Mouse (Mus musculus): ENCODE data around the gene Cd81. TPM values are rescaled to one million over a fixed set of nuclear protein-coding genes. Genes with fewer than 3 reads are reported as not detected.

The Cd81 gene
- polyA plus RNA-seq, 1 experiment: 653 TPM

GRCm38 (mm10) chr7:143034519-143035450, 17.8 kb upstream of the Cd81 start:
- Histone ChIP-seq H3K27ac (ENCODE audit: insufficient read depth, low read length) (no peak overlapping the region), H3K4me1 (ENCODE audit: control insufficient read depth, insufficient read depth, low read length) (no peaks in the 10 kb centered on the region), H3K4me3 (ENCODE audit: insufficient read depth, low read length) (no peak overlapping the region)
- TF ChIP-seq CTCF (IDR thresholded peaks at IDR 0.05; ENCODE audit: extremely low read depth, insufficient read depth, low read length): no peak
- TF ChIP-seq POLR2A (IDR thresholded peaks at IDR 0.05; ENCODE audit: extremely low read depth, insufficient read depth, low read length): no peak

- Histone ChIP-seq H3K4me1 (ENCODE audit: control insufficient read depth, insufficient read depth, low read length) (no peaks in the 10 kb centered on the region), H3K4me3 (ENCODE audit: insufficient read depth, low read length) (no peak overlapping the region), H3K27ac (ENCODE audit: insufficient read depth, low read length) (no peak overlapping the region)
- no peak for TF ChIP-seq POLR2A (IDR thresholded peaks at IDR 0.05; ENCODE audit: extremely low read depth, insufficient read depth, low read length)
- TF ChIP-seq CTCF (IDR thresholded peaks at IDR 0.05; ENCODE audit: extremely low read depth, insufficient read depth, low read length): no peak
These were observed 15.8 kb upstream of the Cd81 start for GRCm38 (mm10) chr7:143036787-143037186.

DNA sequence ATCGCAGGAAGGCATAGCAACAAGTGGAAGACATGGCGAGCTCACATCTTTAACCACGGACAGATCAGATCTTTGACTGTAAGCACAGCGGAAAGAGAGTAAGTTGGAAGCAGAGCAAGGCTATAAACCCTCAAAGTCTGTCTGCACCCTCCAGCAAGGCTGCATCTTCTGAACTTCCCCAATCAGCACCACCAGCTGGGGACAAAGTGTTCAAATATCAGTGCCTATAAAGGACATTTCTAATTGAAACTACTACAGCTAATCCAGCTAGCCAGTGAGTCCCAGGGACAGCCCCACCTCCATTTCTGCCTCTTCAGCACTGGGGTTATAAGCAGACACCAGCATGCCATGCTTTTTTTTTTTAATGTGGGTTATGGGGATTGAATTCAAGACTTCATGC, 15.2 kb upstream of the Cd81 start:
- H3K4me1 ChIP-seq (ENCODE audit: control insufficient read depth, insufficient read depth, low read length): no peaks in the 10 kb centered on the region
- no peak overlapping the region for H3K27ac ChIP-seq (ENCODE audit: insufficient read depth, low read length)
- H3K4me3 ChIP-seq (ENCODE audit: insufficient read depth, low read length): no peak overlapping the region
- no peak for TF ChIP-seq CTCF (IDR thresholded peaks at IDR 0.05; ENCODE audit: extremely low read depth, insufficient read depth, low read length)
- TF ChIP-seq POLR2A (IDR thresholded peaks at IDR 0.05; ENCODE audit: extremely low read depth, insufficient read depth, low read length): no peak

DNA sequence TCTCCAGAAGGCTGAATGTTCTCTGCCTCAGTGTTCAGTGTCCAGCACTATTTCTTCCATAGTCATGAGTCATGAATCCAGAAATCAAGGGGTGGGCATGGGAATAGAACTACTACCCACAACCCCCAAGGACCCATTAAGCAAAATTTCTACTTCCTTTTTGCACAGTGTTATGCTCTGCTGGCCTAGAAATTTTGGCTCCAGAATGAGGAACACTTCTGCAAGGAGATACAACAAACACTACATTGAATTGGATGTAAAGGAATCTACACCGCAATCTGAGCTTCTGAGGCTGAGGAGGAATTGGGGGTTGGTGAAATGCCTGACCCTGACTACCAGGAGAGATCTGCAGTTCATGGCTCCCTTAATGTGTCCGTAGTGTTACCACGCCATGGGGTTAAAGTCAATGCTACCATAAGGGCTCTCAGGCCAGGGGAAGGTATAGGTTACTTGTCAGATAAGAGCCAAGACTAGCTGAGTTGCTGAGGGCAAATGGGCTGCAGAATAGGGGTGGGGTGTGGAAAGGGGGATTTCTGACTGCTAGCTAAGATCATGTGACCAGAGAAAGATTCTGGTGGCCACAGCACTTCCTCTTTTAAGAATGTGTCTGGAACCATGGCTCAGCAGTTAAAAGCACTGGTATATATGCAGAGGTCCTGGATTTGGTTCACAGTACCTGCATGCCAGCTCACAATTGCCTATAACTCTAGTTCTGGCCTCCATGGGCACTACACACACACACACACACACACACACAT, 14.2 kb upstream of the Cd81 start:
- H3K4me3 ChIP-seq (ENCODE audit: insufficient read depth, low read length): no peak overlapping the region
- no peaks in the 10 kb centered on the region for H3K4me1 ChIP-seq (ENCODE audit: control insufficient read depth, insufficient read depth, low read length)
- TF ChIP-seq CTCF (IDR thresholded peaks at IDR 0.05; ENCODE audit: extremely low read depth, insufficient read depth, low read length) (no peak), POLR2A (IDR thresholded peaks at IDR 0.05; ENCODE audit: extremely low read depth, insufficient read depth, low read length) (no peak)
- no peak overlapping the region for H3K27ac ChIP-seq (ENCODE audit: insufficient read depth, low read length)

GRCm38 (mm10) chr7:143040561-143040960, 12.0 kb upstream of the Cd81 start:
- Histone ChIP-seq H3K4me3 (ENCODE audit: insufficient read depth, low read length) (no peak overlapping the region), H3K4me1 (ENCODE audit: control insufficient read depth, insufficient read depth, low read length) (no peaks in the 10 kb centered on the region), H3K27ac (ENCODE audit: insufficient read depth, low read length) (no peak overlapping the region)
- no peak for TF ChIP-seq POLR2A (IDR thresholded peaks at IDR 0.05; ENCODE audit: extremely low read depth, insufficient read depth, low read length)
- no peak for TF ChIP-seq CTCF (IDR thresholded peaks at IDR 0.05; ENCODE audit: extremely low read depth, insufficient read depth, low read length)

- no peak overlapping the region for H3K4me3 ChIP-seq (ENCODE audit: insufficient read depth, low read length)
These were observed 11.3 kb upstream of the Cd81 start for GRCm38 (mm10) chr7:143041138-143041822.

GRCm38 (mm10) chr7:143042089-143042488, 10.4 kb upstream of the Cd81 start:
- TF ChIP-seq CTCF (IDR thresholded peaks at IDR 0.05; ENCODE audit: extremely low read depth, insufficient read depth, low read length) (no peak), POLR2A (IDR thresholded peaks at IDR 0.05; ENCODE audit: extremely low read depth, insufficient read depth, low read length) (no peak)
- Histone ChIP-seq H3K27ac (ENCODE audit: insufficient read depth, low read length) (peak overlapping the region; percentile 63; the same call in 1 of the 2 replicates), H3K4me1 (ENCODE audit: control insufficient read depth, insufficient read depth, low read length) (no peaks in the 10 kb centered on the region), H3K4me3 (ENCODE audit: insufficient read depth, low read length) (no peak overlapping the region)

More at GRCm38 (mm10) chr7:143041138-143041822, 11.3 kb upstream of the Cd81 start:
- TF ChIP-seq CTCF (IDR thresholded peaks at IDR 0.05; ENCODE audit: extremely low read depth, insufficient read depth, low read length) (no peak), POLR2A (IDR thresholded peaks at IDR 0.05; ENCODE audit: extremely low read depth, insufficient read depth, low read length) (no peak)
- H3K4me1 ChIP-seq (ENCODE audit: control insufficient read depth, insufficient read depth, low read length): no peaks in the 10 kb centered on the region
- peak overlapping the region; percentile 63; the same call in 1 of the 2 replicates for H3K27ac ChIP-seq (ENCODE audit: insufficient read depth, low read length)

- TF ChIP-seq CTCF (IDR thresholded peaks at IDR 0.05; ENCODE audit: extremely low read depth, insufficient read depth, low read length) (no peak), POLR2A (IDR thresholded peaks at IDR 0.05; ENCODE audit: extremely low read depth, insufficient read depth, low read length) (no peak)
These were observed 9.6 kb upstream of the Cd81 start for GRCm38 (mm10) chr7:143042897-143043300.

More at GRCm38 (mm10) chr7:143042897-143043300, 9.6 kb upstream of the Cd81 start:
- no peak overlapping the region for H3K4me3 ChIP-seq (ENCODE audit: insufficient read depth, low read length)
- H3K27ac ChIP-seq (ENCODE audit: insufficient read depth, low read length): peak overlapping the region; percentile 57; the same call in 1 of the 2 replicates
- H3K4me1 ChIP-seq (ENCODE audit: control insufficient read depth, insufficient read depth, low read length): no peaks in the 10 kb centered on the region

Measured in cortical plate, adult 2 months (tissue).